Mouse (Mus musculus): ENCODE measurements around the gene Ccdc12. TPM values are rescaled to one million over a fixed set of nuclear protein-coding genes. Genes with fewer than 3 reads are reported as not detected.

Gene Ccdc12
- total RNA-seq, 2 experiments from 2014 or later: 50.2 to 66.0 TPM

DNA sequence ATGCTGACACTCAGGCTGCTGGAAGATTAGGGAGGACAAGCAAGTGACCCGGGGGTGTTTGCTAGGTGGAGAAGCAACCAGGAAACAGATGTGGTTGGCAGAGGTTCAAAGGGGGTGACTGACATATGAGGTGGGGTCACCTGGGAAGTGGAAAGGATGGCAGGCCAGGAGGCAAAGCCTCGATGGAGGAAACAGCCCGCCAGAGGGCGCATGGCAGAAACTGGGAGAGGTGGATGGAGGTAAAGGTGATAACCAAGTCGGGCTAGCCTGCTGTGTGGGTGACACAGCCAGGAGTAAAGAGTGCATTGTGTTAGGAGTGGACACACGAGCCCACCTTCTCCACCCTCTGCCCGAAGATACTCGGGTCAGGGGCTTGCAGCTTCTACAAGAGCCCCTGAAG, 73.5 kb downstream of the Ccdc12 start:
- no peak overlapping the region for H3K4me3 ChIP-seq
- peak; percentile 81 for TF ChIP-seq CTCF (conservative IDR thresholded peaks at IDR 0.05)
- peak in 1 of 2 experiments; percentile 48 for DNase-seq (ENCODE audit: low spot score in 2 of 2)
- H3K27ac ChIP-seq: no peak overlapping the region

- TF ChIP-seq CTCF (conservative IDR thresholded peaks at IDR 0.05): no peak
- Histone ChIP-seq H3K27ac (no peak overlapping the region), H3K4me3 (no peak overlapping the region)
- DNase-seq (ENCODE audit: low spot score in 2 of 2): no peak
Measured at GRCm38 (mm10) chr9:110731859-110732258, 75.6 kb downstream of the Ccdc12 start.

- TF ChIP-seq CTCF (conservative IDR thresholded peaks at IDR 0.05): no peak
- DNase-seq (ENCODE audit: low spot score in 2 of 2): peak in 1 of 2 experiments; percentile 25
Measured at GRCm38 (mm10) chr9:110732623-110733022, 76.3 kb downstream of the Ccdc12 start.

GRCm38 (mm10) chr9:110733102-110733501, 76.8 kb downstream of the Ccdc12 start:
- H3K4me3 ChIP-seq: peak overlapping the region; percentile 51
- no peak for DNase-seq (ENCODE audit: low spot score in 2 of 2)
- H3K27ac ChIP-seq: peak overlapping the region; percentile 43; the same call in 1 of the 2 replicates
- no peak for TF ChIP-seq CTCF (conservative IDR thresholded peaks at IDR 0.05)

More at GRCm38 (mm10) chr9:110732623-110733022, 76.3 kb downstream of the Ccdc12 start:
- peak overlapping the region; percentile 43; the same call in 1 of the 2 replicates for H3K27ac ChIP-seq
- peak overlapping the region; percentile 51 for H3K4me3 ChIP-seq

DNA sequence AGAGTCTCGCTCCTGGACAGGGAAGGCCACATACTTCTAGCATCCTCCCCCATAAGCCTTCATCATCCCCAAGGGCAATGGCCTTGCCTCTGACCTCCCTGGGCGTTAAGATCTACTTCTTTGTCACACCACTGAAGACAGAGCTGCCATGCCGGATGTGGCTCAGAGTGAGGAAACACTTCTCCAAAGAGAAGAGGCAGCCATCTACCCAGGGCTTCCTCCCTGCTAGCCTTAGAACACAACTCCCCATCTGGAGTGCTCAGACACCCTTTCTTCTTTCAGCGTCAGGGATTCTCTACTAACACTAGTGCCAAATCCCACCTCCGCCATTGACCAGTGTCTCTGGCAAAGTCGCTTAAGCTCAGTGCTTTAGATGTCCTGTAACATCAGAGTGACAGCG, 77.9 kb downstream of the Ccdc12 start:
- H3K27ac ChIP-seq: no peak overlapping the region
- DNase-seq (ENCODE audit: low spot score in 2 of 2): no peak
- TF ChIP-seq CTCF (conservative IDR thresholded peaks at IDR 0.05): no peak
- H3K4me3 ChIP-seq: no peak overlapping the region

DNA sequence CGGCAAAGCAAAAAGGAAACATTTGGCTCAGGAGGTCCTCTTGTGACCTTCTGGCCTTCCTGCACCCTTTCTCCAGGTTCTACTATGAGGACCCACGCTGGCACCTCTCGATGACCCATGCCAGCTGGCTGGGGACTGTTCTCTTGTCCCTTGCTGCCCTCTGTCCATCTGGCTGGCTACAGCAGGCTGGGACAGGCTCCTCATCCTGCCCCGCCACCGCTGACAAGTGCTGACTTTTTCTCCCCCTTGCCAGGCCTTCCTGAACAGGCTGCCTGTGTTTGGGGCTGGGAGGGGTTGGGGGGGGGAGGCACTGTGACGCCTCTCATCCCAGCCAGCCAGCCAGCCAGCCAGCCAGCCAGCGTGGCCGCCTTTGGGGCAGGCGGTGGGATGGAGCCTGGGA, 80.1 kb downstream of the Ccdc12 start:
- no peak overlapping the region for H3K4me3 ChIP-seq
- DNase-seq (ENCODE audit: low spot score in 2 of 2): no peak
- TF ChIP-seq CTCF (conservative IDR thresholded peaks at IDR 0.05): no peak
- no peak overlapping the region for H3K27ac ChIP-seq

GRCm38 (mm10) chr9:110738054-110738453, 81.8 kb downstream of the Ccdc12 start:
- TF ChIP-seq CTCF (conservative IDR thresholded peaks at IDR 0.05): peak; percentile 58
- Histone ChIP-seq H3K27ac (no peak overlapping the region), H3K4me3 (no peak overlapping the region)
- DNase-seq (ENCODE audit: low spot score in 2 of 2): no peak

DNA sequence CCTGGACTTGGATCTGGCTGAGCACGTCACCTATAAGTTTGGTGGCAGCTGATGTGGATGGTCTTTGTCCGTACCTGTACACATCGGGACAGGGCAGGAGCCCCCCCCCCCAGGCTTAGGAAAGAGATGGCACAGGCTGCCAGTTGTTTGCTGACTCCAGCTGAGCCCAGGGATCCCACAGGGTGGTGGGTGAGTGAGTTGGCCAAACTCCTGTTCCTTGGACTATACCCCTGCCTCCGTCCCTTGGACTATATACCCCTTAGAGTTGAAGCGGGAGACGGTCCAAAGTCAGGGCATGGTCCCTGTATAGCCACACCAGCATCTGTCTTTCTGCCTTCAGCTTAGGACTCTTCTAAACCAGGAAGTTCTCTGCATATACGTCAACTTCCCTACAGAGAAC, 83.7 kb downstream of the Ccdc12 start:
- no peak overlapping the region for H3K4me3 ChIP-seq
- no peak for DNase-seq (ENCODE audit: low spot score in 2 of 2)
- no peak overlapping the region for H3K27ac ChIP-seq
- no peak for TF ChIP-seq CTCF (conservative IDR thresholded peaks at IDR 0.05)

- H3K4me3 ChIP-seq: peak within 1 kb of the TSS; percentile 57
- no peak for DNase-seq (ENCODE audit: low spot score in 2 of 2)
- TF ChIP-seq CTCF (conservative IDR thresholded peaks at IDR 0.05): no peak
- no peak within 1 kb of the TSS for H3K27ac ChIP-seq
Measured at GRCm38 (mm10) chr9:110741711-110742294, 85.5 kb downstream of the Ccdc12 start, which contains the start of gene Myl3. Myl3 (plus strand) TSS chr9:110741861.

- TF ChIP-seq CTCF (conservative IDR thresholded peaks at IDR 0.05): no peak
- no peak overlapping the region for H3K27ac ChIP-seq
- DNase-seq (ENCODE audit: low spot score in 2 of 2): no peak
- peak overlapping the region; percentile 57 for H3K4me3 ChIP-seq
Measured at GRCm38 (mm10) chr9:110742295-110742950, 86.1 kb downstream of the Ccdc12 start.

DNA sequence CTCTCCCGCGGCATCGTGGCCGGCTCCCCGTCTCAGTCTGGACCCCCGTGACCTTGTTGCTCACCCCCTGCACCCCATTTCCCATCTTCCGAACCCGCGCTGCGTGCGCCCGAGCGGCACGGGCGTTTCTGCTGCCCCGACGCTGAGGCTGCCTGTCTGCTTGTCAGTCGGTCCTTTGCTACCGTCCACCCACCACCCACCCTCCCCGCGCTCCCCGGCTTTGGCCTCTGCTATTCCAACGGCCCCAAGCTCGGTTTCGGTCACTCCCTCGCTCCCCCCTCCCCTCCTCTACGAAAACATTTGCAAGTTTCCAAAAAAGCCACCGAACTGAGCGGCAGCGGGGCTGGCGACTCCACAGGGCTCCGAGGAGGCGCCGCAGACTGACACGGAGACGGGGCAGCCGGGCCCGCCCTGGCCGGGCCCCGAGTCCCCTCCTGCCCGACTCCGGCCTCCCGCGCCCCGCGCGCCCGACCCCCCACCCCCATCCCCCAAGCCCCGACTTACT, 86.7 kb downstream of the Ccdc12 start:
- Histone ChIP-seq H3K4me3 (peak overlapping the region; percentile 57), H3K27ac (no peak overlapping the region)
- TF ChIP-seq CTCF (conservative IDR thresholded peaks at IDR 0.05): no peak
- DNase-seq (ENCODE audit: low spot score in 2 of 2): no peak

DNA sequence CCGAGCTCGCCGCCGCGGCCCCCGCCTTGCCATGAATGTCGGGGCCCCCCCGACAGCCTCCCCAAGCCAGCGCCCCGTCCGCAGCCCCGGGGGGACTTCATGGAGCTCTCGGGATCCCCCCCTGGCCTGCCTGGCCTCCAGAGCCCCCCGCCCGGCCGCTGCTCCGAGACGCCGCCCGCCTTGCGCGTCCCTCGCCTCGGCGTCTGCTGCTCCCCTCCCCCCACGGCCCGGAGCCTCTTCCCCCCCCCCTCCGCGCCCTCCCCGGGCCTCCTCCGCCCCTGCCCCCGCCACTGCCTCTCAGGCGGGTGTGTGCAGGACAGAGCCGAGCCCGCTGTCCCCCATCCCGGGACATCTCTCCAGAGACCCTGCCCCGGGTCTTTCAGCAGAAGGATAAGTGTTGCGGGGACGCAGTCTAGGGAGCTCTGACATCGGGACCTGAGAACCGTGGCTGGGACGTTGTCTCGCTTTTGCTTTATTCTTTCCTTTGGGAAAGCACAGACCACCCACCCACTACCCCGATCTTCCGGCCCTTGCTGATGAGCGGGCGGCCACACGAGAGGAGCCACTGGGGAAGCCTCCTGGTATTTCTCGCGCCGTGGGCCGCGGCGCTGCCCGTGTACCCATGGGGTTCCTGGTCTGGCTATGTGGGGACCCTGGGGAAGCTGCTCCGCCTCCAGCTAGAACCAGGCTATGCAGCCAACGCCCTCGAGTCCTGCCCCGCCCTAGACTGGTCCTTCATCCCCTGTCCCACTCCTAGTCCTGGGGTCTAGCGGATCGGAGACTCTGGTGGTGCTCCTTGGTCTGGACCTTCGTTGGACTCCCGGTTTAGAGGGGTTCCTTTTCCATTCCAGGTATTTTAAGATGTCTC, 87.4 kb downstream of the Ccdc12 start:
- Histone ChIP-seq H3K4me3 (peak overlapping the region; percentile 57), H3K27ac (peak overlapping the region; percentile 56; the same call in 1 of the 2 replicates)
- no peak for DNase-seq (ENCODE audit: low spot score in 2 of 2)
- TF ChIP-seq CTCF (conservative IDR thresholded peaks at IDR 0.05): no peak

DNA sequence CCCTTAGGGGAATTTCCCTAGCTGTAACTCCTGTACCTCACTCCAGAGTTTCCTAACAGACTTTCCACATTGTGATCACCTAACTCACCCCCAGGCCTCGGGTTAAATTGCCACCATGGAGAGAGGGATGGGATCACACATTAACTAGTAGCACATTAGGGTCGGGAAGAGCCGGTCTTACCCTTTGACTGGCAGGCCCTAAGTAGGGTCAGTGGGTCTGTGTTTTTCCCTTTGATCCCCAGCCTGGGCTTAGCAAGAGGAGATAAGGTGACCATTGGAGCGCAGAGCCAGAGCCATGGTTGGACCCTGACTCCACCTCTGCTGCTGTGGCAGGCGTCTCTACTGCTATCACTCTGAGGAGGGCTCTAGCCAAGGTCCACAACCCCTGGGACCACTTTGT, 89.4 kb downstream of the Ccdc12 start:
- Histone ChIP-seq H3K4me3 (no peak overlapping the region), H3K27ac (no peak overlapping the region)
- TF ChIP-seq CTCF (conservative IDR thresholded peaks at IDR 0.05): no peak
- no peak for DNase-seq (ENCODE audit: low spot score in 2 of 2)
